Mouse (Mus musculus) MEL (cell line): ENCODE data around the gene Timd2.

Experiments used
- EP300 ChIP-seq, 2 experiments: IDR thresholded peaks; 2 replicates each; pipeline ENCODE4 v1.6.1; 2011; ENCODE audit warnings: improper control_type of control experiment in 2 of 2, low read length in 2 of 2, low read depth in 1 of 2, mild to moderate bottlenecking in 1 of 2
- GATA1 ChIP-seq: IDR thresholded peaks from 2 replicates; pipeline ENCODE4 v1.6.1; 2011; ENCODE audit warnings: low read depth, low read length, improper control_type of control experiment
- POLR2AphosphoS2 ChIP-seq: IDR thresholded peaks from 2 replicates; pipeline ENCODE4 v1.6.1; 2011; ENCODE audit warnings: low read length, improper control_type of control experiment
- RAD21 ChIP-seq: IDR thresholded peaks from 2 replicates; pipeline ENCODE4 v1.6.1; 2011; ENCODE audit warnings: mild to moderate bottlenecking, low read depth, low read length, improper control_type of control experiment
- RCOR1 ChIP-seq: IDR thresholded peaks from 2 replicates; pipeline ENCODE4 v1.6.1; 2012; ENCODE audit warnings: low read depth, mild to moderate bottlenecking, inconsistent platforms, low read length, improper control_type of control experiment
- ZMIZ1 ChIP-seq: IDR thresholded peaks from 2 replicates; pipeline ENCODE4 v1.6.1; 2012; ENCODE audit warnings: low read depth, mild to moderate bottlenecking, inconsistent platforms, low read length, improper control_type of control experiment, moderate library complexity

GRCm38 (mm10) chr11:46706664-46707356 lies at the start of gene Timd2:
- TF ChIP-seq ZMIZ1: no peak
- no peak for TF ChIP-seq RAD21
- no peak for TF ChIP-seq EP300 (IDR thresholded peaks at IDR 0.05; ENCODE audit: low read depth in 1 of 2, low read length in 2 of 2)
- no peak for TF ChIP-seq RCOR1
- TF ChIP-seq GATA1: no peak
- TF ChIP-seq POLR2AphosphoS2: no peak
